Mouse (Mus musculus) megakaryocyte, embryonic 14.5 days (primary cell): ENCODE measurements around the gene Gad2.

Source experiments
- FLI1 ChIP-seq: IDR thresholded peaks from 2 replicates; pipeline ENCODE4 v1.6.1; 2012; ENCODE audit warnings: low read length, inconsistent platforms, mixed read lengths
- GATA1 ChIP-seq: IDR thresholded peaks from 3 replicates; pipeline ENCODE4 v1.6.1; 2012; ENCODE audit warnings: mixed read lengths, low read length, inconsistent platforms, borderline replicate concordance

- TF ChIP-seq GATA1 (no peak), FLI1 (no peak)
Measured at GRCm38 (mm10) chr2:22736134-22736533, 114.1 kb downstream of the Gad2 start.
